Mouse (Mus musculus) ZHBTc4 (cell line): ENCODE measurements around the gene Sult6b2.

Experiments used
- DNase-seq: peaks from one replicate; pipeline ENCODE4 v3.0.0-alpha.2; 2011; ENCODE audit warnings: low read depth, low spot score

The Sult6b2 gene

GRCm38 (mm10) chr6:142738225-142738624 is 66.1 kb downstream of the Sult6b2 start:
- no peak for DNase-seq

- DNase-seq, result peak; percentile 51
Observed at GRCm38 (mm10) chr6:142735302-142736005, 68.8 kb downstream of the Sult6b2 start.
